Mouse (Mus musculus): ENCODE results near the gene Plxnc1.

- TF ChIP-seq CTCF (conservative IDR thresholded peaks at IDR 0.05 in 1 of 2, IDR thresholded peaks at IDR 0.05 in 1 of 2; ENCODE audit: low read depth in 2 of 2, low read length in 2 of 2): no peak
- no peak for TF ChIP-seq NELFE (IDR thresholded peaks at IDR 0.05; ENCODE audit: low read depth, low read length)
- TF ChIP-seq POLR2A (IDR thresholded peaks at IDR 0.05; ENCODE audit: low read depth, low read length): no peak
Measured at GRCm38 (mm10) chr10:94926297-94926696, 18.3 kb downstream of the Plxnc1 start.

Data from CH12.LX (cell line).